ENCODE assay signal across 19 mouse cellular contexts in the genomic region with DNA sequence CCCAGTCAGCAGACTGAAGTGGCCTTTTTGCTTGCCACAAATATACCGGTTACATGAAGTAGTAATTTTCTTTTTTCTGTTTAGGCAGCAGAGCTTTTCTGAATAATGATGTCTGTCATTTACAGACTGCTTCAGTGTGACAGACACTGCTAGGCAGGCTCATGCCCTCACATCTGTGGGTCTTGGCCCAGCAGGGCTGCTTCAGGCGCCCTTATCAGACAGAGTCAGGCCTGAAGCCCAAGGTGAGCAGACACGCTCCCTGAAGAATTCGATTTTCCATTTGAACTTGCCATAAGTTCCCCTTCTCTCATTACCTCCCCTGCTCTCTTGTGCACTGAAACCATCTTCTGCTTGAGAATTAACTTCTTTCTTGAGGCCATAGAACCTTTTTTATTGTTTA. TPM values are rescaled to one million over a fixed set of nuclear protein-coding genes. Genes with fewer than 3 reads are reported as not detected.
"Had no signal": no experiment of that assay in that cellular context is flagged by ENCODE, and none has a peak within 500 bp of the region (broad histone marks: within the 10 kb centered on the region; RNA-seq: fewer than 3 reads in every experiment).

No protein-coding gene starts in this region.

- ATAC-seq: inflammation-experienced regulatory T-cells, adult 6 months; intestine, embryonic 16.5 days; midbrain, embryonic 16.5 days had no signal

- H3K36me3 ChIP-seq: limb, embryonic 12.5 days; limb, embryonic 15.5 days; midbrain, embryonic 12.5 days; neural tube, embryonic 13.5 days had no signal

- H3K4me3 ChIP-seq: limb, embryonic 12.5 days; limb, embryonic 15.5 days; midbrain, embryonic 12.5 days; myocyte; neural tube, embryonic 13.5 days had no signal

- DNase-seq: kidney, adult 2 months; kidney, postnatal 10 days; kidney, postnatal 36 days; left cerebral cortex, postnatal 4 days; lung, adult 2 months; thymus, adult 2 months; thymus, postnatal 14 days; thymus, postnatal 4 days had no signal

- H3K9me3 ChIP-seq: limb, embryonic 12.5 days; limb, embryonic 15.5 days; midbrain, embryonic 12.5 days; neural tube, embryonic 13.5 days had no signal

- H3K27ac ChIP-seq: limb, embryonic 12.5 days; limb, embryonic 15.5 days; macrophage; midbrain, embryonic 12.5 days; neural tube, embryonic 13.5 days; stomach, postnatal 0 days had no signal

- H3K4me2 ChIP-seq: limb, embryonic 12.5 days; limb, embryonic 15.5 days; midbrain, embryonic 12.5 days; neural tube, embryonic 13.5 days had no signal

- H3K9ac ChIP-seq: limb, embryonic 12.5 days; limb, embryonic 15.5 days; midbrain, embryonic 12.5 days; neural tube, embryonic 13.5 days had no signal

RNA-seq across cellular contexts. Expression of a gene that starts 3.9 kb away (rescaled TPM):
- polyA plus RNA-seq: inflammation-experienced regulatory T-cells, adult 6 months; macrophage; myocyte; spleen, adult 2 months had no signal
